Mouse (Mus musculus) left cerebral cortex, postnatal 14 days (tissue): ENCODE data around the gene Mthfd1l. TPM values are rescaled to one million over a fixed set of nuclear protein-coding genes. Genes with fewer than 3 reads are reported as not detected.

ENCODE experiments used
- DNase-seq, 2 experiments: peaks; one replicate each; pipeline ENCODE4 v3.0.0; 2021 to 2022; ENCODE audit warnings: low spot score in 2 of 2, mixed read lengths in 1 of 2
- intact Hi-C: fragments of 180-260 bp; cut with DNase I; formaldehyde crosslinking; loops from one replicate; pipeline ENCODE4 v1.15.1; 2025
- total RNA-seq, 2 experiments: library from RNA; stranded (reverse); gene quantifications; 2 replicates each; pipeline ENCODE4 v1.2.3; 2021

Mthfd1l gene
- total RNA-seq, 2 experiments from 2014 or later, result 14.7 to 18.1 TPM

DNA sequence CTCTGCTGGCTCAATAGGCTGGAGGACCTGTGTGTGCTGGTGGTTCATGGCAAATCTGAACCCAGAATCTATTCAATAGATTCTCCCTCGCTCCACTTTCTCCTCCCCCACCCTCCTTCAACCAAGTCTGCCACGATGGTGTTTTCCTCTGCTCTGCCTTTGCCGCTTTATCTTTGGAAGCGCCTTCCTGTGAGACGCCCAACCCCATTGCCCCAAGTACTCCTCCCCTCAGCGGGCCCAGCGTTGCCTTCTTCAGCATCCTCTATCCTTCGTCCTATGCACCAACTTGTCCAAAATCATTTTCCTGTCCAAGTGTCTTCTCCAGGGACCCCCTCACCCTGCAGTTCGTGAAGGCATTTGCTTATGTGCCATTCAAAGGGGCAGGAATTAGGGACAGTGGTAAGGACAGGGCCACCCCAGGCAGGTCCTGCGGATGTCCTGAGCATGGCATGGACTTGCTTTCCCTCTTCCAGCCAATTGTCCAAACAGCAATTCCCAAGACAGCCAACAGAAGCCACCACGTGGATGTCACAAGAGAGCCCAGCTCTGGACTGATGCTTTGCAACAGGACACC lies 157.2 kb downstream of the Mthfd1l start:
- DNase-seq, result no peak
- intact Hi-C loops, result no loop called here

DNA sequence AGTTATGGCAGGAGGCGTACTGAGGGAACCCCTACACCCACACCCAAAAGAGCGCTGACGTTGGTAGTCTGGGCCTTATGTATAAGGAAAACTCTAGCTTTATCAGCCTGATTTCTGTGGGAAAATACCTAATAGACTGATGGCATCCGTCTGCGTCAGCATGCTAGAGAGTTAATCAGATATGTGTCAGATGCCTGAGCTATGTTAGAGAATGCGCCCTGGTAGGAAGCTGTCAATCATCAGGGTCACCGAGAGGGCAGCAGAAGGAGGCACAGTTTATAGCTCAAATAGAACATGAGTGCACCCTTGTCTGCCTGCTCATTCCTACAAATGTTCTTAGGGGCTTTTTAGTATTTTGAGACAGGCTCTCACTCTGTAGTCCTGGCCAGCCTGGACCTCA lies 159.8 kb downstream of the Mthfd1l start:
- intact Hi-C loops, result no loop called here

DNA sequence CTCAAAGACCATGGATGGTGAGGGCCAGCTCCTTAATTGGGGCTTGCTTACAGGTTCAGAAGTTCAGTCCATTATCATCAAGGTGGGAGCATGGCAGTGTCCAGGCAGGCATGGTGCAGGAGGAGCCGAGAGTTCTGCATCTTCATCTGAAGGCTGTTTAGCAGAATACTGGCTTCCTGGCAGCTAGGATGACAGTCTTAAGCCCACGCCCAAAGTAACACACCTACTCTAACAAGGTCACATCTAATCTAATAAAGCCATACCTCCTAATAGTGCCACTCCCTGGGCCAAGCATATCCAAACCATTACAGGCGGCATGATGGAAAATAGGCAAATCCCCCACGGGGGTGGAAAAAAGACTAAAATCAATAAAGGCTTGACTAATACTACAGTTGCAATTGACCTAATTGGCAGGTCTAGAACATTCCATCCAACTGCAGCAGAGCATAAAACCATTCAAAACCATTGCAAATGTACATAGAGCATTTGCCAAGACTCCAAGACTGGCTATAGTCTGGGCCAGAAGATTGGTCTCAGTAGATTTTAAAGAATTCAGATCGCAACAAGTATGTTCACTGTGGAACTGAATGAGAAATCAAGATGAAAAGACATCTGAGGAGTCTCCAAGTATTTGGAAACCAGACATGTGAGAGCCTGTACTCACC lies 162.3 kb downstream of the Mthfd1l start:
- DNase-seq, result no peak
- intact Hi-C loops, result no loop called here

More for the DNA sequence above, 159.8 kb downstream of the Mthfd1l start:
- DNase-seq, result no peak

DNA sequence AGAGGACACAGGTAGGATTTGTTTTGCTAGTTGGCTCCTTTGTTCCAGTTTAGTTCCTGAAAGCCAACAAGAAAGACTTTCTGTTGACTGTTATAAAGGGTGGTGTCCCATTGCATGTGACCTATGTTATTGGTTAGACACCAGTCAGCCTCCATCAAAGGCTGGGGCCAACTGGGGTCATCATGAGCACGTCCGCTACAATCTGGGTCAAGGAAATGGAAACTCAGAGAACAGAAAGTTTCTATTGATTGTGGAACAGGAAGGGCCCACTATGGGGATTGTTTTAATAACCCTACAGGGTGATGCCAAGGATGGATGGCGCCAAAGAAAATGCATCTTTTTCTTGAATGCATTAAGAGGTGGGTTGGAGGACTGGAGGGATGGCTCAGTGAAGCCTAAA lies 166.6 kb downstream of the Mthfd1l start:
- intact Hi-C loops, result no loop called here
- no peak for DNase-seq

DNA sequence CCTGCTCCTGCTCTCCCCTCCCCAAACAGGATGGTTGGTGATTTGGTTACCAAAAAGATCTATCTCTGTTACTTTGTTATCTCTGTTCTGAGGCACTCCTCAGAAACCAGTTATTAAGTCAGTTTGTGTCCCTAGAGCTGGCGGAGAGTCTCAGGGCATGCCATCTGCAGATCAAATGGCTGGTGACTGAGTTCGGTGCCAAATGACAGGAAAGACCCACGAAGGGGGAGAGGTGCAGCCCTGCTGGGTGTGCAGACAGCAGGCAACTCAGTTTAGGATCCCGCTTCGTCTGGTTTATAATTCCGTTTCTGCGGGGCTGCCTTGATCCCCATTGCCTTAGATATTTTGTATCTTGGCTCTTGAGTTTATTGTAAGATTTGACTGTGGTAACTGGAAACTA lies 168.8 kb downstream of the Mthfd1l start:
- intact Hi-C loops, result no loop called here

DNA sequence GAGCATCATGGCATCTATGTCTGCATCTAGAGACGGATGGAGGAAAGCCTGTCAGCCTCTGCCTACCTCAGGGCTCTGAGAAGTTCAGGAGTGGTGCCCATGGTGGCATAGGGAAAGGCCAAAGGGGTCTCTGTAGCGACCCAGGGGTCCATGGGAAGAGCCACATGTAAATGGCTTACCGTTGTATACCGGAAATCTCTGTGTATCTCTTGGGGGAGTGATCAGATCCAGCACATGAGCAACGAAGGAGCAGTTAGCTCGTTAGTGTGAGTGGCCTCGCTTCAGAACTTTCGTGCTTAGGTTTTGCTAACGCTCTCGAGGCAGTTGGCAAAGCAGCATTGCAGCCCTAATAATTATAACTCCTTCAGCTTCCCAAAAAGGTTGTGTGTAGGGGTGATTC lies 169.9 kb downstream of the Mthfd1l start:
- DNase-seq, result no peak
- intact Hi-C loops, result no loop called here

More for the DNA sequence above, 168.8 kb downstream of the Mthfd1l start:
- no peak for DNase-seq

DNA sequence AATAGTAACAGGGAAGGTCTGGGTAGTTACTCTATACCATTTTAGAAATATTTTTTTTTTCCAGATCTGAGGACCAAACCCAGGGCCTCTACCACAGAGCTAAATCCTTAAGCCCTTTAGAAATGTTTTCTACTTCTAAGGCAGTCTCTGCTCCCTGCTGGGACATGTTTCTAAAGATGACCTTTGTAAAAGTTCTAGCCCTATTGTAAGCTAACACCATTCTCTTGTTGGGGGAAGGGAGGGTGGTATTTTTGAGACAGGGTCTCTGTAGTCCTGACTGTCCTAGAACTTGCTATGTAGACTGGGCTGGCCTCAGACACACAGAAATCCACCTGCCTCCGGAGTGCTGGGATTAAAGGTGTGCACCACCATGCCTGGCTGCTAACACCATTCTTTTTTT lies 170.5 kb downstream of the Mthfd1l start:
- no peak for DNase-seq
- intact Hi-C loops, result no loop called here

DNA sequence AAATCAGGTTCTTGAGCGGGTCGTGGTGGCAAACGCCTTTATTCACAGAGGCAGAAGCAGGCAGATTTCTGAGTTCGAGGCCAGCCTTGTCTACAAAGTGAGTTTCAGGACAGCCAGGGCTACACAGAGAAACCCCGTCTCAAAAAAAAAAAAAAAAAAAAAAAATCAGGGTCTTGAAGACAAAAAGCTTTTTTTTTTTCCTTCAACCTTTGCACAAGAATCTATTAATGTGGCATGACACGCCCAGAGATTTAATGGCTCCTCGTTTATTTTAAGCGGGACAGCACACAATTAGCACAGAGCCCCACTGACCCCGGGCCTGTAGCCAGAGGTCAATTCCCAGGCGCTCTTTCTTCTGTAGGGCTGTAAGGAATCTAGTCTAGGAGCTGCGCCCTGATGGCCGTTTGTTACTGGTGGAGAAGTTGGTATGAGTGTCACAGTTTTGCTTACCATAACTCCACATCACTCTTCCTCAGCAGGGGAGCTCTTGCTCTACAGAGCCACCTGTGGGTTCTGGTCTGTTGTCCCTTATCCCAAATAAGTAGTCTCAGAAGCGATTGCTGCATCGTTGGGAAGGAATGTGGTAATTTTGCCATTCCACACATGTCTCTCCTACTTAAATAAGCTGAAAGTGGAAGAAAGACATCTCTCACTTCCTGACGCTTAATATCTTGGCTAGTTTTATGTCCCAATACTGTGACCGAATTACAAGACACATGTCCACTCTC lies 172.3 kb downstream of the Mthfd1l start:
- no peak for DNase-seq
- intact Hi-C loops, result no loop called here

DNA sequence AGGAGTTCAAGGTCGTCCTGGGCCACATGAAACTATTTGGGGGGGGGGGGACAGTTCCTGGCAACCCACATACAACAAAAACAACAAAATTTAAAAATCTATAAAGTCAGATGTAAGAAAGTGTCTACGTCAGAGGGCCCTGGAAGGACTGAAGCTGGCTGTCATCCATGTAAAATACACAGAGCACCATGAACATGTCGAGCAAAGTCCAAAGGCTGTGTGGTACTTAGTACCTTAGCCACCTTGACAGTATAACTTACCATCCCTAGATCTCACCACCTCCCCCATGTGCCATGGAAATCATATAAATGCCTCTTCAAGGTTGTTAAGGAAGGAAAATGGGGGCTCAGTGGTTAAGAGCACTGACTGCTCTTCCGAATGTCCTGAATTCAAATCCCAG lies 174.0 kb downstream of the Mthfd1l start:
- intact Hi-C loops, result no loop called here

DNA sequence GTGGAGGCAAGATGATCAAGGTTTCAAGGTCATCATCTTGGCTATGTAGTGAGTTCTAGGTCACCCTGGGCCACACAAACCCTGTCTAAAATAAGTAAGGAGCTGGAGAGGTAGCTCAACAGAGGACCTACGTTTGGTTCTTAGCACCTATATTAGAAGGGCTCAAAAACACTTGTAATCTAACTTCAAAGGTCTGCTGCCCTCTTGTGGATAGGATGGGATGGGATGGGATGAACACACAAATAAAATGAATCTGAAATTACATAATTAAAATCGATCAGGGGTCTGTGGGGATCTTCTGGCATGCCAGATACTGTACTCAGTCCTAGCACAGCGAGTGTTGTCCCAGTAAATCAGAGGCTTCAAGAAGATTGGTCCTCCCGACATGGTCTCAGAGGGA lies 178.2 kb downstream of the Mthfd1l start:
- no peak for DNase-seq
- intact Hi-C loops, result loop anchor here (10.0 kb wide), 1 partner anchor 184 kb away; no protein-coding TSS in a partner anchor

More for the DNA sequence above, 174.0 kb downstream of the Mthfd1l start:
- no peak for DNase-seq

DNA sequence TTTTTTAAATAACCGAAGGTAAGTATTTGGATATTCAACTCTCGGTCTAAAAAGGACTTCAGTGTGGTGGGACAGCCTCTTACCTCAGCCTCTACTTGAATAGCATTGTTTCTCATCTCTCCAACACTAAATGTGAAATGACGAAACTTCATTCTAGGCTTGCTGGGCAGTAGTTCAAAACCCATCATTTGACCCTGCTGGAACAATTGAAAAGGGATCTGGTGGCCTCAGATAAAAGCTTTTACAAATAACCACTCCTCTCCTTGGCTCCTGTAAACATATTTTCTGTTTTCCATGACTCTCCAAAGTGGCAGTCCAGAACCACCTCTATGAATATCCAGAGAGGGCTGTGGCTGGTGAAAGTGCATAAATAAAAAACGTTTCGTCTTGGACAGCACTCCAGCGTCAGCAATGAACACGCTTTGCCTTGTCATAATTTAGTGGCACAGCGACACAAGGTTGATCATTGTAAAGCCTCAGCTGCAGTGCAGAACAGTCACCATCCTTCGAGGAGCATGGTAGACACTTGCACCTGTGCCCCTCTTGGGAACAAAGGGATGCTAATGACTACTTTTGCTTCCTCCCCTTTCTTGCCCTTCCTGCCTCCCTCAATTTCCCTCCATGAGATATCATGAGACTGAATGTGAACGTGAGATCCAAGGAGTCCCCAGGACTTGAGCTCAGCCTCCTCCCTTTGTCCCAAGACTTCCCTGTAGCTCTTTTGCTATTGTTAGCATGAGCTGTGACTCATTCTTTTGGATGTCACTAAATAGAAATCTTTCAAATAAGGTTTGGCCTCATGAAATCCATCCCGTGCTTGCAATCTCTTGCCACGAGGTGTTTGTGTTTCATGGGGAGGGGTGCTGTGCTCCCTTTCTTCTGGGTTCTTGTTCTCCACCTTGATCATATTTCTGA lies 179.2 kb downstream of the Mthfd1l start:
- no peak for DNase-seq
- intact Hi-C loops, result loop anchor here (10.0 kb wide), 1 partner anchor 183 kb away; no protein-coding TSS in a partner anchor

DNA sequence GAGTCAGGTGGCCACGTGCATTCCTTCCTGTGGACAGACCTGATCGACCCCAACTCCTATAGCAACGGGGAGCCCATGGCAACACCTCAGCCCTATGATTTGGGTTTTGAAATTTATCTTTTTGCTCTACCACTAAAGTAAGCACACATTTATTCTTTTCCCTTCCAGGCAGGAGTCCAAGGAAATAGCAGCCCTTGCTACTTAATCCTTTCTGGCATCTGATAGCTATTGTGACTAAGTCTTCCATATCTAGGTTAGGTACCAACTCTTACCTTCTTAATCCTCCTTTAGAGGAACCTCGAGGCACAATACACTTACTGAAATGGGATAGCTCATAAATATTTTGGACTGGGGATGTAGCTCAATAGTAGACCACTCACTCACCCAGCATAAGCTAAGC lies 180.1 kb downstream of the Mthfd1l start:
- no peak for DNase-seq
- intact Hi-C loops, result loop anchor here (10.0 kb wide), 1 partner anchor 182 kb away; no protein-coding TSS in a partner anchor

DNA sequence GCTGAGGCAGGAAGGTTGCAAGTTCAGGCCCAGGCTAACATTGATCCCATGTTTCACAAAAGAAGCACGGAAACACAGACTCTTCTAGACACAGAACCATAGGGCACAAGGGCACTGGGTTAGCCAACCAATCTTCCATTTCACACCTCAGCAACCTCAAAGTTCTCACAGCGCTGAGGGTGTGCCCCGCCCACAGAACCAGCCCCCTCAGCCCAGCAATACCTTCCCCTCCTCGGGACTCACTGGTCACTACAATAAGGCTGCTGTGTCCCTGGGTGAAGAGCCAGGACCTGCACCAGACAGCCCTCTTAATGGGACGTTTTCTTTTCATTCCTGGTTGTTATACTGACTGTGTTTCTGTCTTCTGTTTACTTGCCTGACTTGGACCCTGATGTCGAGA lies 181.1 kb downstream of the Mthfd1l start:
- intact Hi-C loops, result loop anchor here (10.0 kb wide), 1 partner anchor 181 kb away; no protein-coding TSS in a partner anchor
- no peak for DNase-seq

DNA sequence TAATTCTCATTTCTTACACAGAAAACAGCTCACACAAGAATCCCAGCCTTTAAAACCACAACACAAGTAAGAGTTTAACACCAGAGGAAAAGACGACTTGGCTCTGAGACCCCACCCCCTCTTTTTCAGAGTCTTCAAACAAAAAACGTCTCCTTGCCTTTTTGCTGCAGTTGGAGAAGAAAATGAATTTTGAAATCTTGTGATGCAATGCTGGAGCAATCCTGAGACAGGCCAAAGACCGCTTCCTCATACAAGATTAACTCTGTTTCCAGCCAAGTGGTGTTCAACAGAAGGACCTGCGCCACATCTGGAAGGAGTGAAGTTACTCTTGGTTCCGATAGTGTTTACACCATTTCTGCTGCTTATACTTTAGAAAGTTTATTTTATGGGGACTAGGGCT lies 182.6 kb downstream of the Mthfd1l start:
- intact Hi-C loops, result loop anchor here (10.0 kb wide), 1 partner anchor 179 kb away; no protein-coding TSS in a partner anchor
- no peak for DNase-seq

DNA sequence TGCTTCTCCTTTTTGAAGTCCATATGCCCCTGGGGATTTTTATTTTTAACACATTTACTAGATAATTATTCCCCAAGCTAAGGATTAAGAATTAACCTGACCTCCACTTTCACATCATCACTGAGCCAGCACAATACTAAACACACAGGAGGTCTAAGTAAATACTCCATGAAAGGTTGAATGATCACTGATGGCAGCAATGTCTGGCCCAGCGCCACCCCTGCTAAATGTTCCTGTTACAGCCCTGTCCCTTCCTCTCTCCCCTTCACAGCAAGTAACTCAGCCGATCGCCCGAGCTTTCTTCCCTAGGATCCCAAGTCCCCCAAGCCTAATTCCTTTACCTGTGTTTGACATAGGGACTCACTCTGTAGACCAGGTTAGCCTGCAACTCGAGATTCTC lies 185.6 kb downstream of the Mthfd1l start:
- intact Hi-C loops, result loop anchor here (10.0 kb wide), 1 partner anchor 176 kb away; no protein-coding TSS in a partner anchor

DNA sequence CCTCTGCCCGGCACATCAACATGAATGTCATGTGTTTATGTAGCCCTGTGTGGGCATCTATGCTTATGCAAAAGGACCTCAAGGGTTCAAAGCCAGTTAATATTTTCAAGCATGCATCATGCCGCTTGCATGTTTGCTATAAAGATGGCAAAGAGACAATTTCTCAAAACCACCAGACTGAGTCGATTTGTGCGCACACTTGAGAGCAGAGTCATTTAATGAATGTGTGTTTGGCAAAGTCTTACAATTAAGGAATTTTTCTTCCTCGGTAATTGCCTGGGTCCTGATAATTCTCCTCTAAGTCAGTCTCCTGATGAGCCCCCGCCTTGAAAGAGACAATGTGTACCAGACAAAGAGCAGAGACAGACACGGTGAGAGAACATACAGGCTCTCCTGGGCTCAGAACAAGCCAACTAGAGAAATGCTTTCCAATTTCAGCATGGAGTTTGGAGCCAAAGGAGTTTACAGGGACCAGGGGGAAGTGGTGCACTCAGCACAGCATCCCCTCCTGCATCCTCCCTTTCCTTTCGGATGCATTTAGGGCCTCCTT lies 186.7 kb downstream of the Mthfd1l start:
- intact Hi-C loops, result loop anchor here (10.0 kb wide), 1 partner anchor 175 kb away; no protein-coding TSS in a partner anchor
- no peak for DNase-seq

More for the DNA sequence above, 185.6 kb downstream of the Mthfd1l start:
- no peak for DNase-seq

DNA sequence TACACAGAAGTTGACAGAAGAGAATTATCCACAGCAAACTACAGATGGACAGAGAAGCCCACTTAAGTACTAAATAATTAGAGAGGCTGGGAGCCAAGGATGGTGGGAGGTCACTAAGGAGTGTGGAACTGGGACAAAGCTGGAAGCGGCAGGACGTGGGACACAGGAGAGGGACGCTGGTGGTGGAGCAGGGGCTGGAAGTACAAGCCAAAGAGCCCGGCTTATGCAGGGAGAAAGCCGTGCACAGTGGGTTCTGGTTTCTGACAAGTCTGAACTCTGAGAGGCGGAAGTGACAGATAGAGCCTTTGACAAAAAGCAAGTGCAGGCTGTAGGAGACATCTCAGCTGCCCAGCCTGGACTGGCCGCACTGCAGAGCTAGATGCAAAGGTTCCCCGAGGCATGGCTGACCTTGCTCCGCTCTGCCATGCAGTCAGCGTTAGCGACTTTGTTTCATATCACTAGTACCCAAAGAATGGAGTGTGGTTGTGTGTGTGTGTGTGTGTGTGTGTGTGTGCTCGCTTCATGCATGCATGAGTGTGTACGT lies 187.4 kb downstream of the Mthfd1l start:
- intact Hi-C loops, result no loop called here

DNA sequence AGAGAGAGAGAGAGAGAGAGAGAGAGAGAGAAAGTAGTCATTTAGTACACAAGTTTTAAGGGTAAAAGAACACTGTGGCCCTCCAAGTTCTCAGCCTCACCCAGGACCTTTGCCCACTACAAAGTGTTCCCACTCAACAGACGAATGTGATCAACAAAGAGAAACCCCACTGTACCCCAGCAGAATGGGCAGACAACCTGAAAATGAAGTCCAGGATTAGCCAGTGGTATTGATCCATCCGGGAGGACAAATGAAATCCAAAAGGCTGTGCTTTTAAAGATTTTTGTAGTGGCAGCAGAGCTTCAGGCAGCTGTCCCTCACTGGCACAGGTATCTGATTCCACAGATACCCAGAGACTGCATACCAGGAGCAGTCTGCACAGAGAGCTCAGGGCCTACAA lies 189.1 kb downstream of the Mthfd1l start:
- DNase-seq, result no peak

More for the DNA sequence above, 187.4 kb downstream of the Mthfd1l start:
- no peak for DNase-seq

DNA sequence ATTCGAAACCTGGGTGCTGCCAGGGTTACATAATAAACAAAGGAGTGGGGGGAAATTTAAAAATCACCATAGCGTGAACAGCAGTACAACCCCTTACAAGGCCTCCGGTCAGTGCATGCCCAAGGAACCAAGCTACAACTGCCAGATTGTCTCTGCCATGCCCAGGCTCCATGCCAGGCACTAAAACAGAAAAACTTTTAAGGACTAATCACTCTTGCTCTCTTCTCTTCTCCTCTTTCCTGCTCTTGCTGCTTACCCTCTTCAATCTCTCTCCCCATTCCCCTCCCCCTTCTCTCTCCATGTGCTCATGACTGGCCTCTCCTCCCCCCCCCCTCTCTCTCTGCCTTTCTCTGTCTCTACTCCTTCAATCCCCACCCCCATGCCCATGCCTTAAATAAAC lies 190.1 kb downstream of the Mthfd1l start:
- no peak for DNase-seq
- intact Hi-C loops, result no loop called here

More for the DNA sequence above, 189.1 kb downstream of the Mthfd1l start:
- intact Hi-C loops, result no loop called here
